Mouse (Mus musculus) brown adipose tissue, adult 24 weeks (tissue): Measurements from ENCODE around the gene Zic5. TPM values are rescaled to one million over a fixed set of nuclear protein-coding genes. Genes with fewer than 3 reads are reported as not detected.

Experiments
- H3K27ac ChIP-seq: fragments of 200-500 bp; replicated peaks from 2 replicates; pipeline ENCODE4 v1.5.1; 2012; ENCODE audit warnings: low read depth, mild to moderate bottlenecking, low read length
- H3K4me1 ChIP-seq: fragments of 200-500 bp; 2 replicates; pipeline ENCODE4 v1.6.1; 2012; ENCODE audit warnings: low read length, mixed read lengths; ENCODE audit not compliant: control insufficient read depth, insufficient read depth, insufficient read length
- H3K4me3 ChIP-seq: fragments of 200-500 bp; 2 replicates; pipeline ENCODE4 v1.5.1; 2012; ENCODE audit warnings: low read depth, mild to moderate bottlenecking, low read length, moderate library complexity; ENCODE audit not compliant: insufficient read depth
- polyA plus RNA-seq: library from polyadenylated mRNA; stranded (reverse); fragments of >200 nt; gene quantifications from 2 replicates; pipeline ENCODE4 v1.2.4, GENCODE M21; 2012; ENCODE audit not compliant: missing spikeins, insufficient read depth, insufficient read length

Zic5 gene
- polyA plus RNA-seq, 1 experiment, result not detected

DNA sequence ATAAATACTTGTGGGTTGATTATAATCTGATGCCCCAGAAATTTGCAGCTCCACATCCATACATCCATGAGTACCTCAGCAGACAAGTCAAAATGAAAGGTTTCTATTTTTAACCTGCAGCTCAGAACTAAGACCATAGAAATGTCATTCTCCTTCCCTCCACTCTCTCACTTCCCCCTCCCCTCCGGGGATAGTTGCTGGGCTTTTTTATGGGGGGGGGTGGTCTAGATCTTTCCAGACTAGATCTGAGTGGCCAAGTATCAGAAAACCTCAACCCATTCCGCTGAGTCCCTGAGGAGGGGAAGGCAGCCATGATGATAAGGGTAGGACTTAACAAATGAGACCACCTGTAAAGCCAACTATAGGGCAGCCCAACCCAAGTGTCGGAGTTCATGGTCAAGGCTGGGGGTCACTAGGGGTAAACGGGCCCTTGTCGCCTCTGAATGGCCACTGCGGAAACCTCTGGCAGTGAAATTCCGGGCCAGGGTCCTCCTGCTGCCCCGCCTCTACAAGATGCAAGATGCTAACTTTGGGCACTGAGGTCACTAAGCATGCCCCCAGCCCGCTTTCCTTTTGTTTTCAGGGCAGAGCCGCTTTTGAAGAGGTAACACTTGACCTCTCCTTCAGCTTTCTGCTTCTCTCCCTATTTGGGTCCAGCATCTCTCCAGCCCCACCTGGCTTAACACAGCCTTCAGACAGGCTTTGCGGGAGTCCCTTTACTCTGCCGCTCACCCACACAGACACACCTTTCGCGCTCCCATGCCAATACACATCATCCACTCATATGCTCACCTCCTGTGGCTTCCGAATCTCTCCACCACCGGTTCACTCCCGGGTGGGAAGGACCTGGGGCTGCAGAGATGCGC, 18.3 kb upstream of the Zic5 start:
- Histone ChIP-seq H3K27ac (no peak overlapping the region), H3K4me1 (no peaks in the 10 kb centered on the region), H3K4me3 (no peak overlapping the region)

DNA sequence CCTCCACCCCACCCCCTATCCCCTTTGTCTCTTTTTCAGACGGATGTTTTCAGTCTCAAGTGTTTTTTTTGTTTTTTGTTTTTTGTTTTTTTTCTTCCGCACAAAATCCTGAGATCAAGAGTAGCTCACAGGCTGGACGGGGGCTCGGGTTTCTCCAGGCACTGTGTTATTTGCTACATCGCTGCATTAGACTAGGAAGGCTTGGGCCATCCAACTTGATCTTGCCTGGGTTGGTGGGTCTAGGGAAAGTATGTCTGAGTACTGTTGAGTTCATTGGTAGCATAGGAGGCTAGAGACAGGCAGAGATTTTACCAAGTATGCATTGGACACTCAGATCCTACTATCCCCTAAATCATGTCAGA, 17.5 kb upstream of the Zic5 start:
- no peak overlapping the region for H3K4me3 ChIP-seq
- no peak overlapping the region for H3K27ac ChIP-seq
- no peaks in the 10 kb centered on the region; the same call in 1 of the 2 replicates for H3K4me1 ChIP-seq

DNA sequence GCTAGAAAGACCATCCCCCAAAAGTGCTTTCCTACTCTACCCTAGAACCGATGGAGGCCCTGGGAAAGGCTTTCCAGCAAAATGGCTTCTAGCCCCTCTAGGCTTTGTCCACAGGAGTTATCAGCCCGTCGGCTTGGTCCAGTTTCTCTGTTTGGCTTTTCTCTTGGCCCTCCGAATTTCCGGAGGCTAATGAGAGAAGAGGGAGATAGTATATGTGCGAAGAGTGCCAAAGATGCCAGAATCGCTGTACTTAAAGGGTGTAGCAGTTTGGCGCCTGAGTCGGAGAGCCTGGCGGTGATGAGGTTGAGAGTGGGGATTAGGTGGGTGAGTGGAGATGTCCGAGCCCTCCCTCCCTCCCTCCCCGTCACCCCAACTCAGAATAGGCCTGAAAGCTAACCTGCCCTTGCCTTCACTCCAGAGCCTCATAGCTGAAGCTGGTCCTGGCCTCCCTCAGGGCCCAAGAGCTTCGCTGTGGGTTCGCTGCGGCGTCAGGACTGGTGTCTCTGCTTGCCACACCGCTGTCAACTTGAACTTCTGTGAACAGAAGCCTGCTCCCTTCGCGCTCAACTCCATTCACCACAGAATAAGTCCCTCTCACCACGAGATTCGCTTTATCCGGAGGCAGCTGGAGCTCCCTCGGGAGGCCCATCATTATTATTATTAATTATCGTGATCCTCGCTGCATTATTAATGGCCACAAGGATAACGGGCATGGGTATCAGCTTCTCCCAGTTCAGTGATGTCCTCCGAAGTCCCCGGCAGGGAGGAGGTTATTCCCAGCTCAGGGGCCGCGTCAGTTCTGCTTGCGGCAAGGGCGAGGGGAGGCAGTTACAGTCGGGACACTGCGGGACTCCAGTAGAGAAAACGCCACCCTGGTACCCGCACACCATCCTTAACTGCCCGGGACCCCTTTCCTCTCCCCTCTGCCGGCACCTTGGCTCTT, 16.9 kb upstream of the Zic5 start:
- Histone ChIP-seq H3K27ac (no peak overlapping the region), H3K4me3 (no peak overlapping the region), H3K4me1 (no peaks in the 10 kb centered on the region; the same call in 1 of the 2 replicates)

DNA sequence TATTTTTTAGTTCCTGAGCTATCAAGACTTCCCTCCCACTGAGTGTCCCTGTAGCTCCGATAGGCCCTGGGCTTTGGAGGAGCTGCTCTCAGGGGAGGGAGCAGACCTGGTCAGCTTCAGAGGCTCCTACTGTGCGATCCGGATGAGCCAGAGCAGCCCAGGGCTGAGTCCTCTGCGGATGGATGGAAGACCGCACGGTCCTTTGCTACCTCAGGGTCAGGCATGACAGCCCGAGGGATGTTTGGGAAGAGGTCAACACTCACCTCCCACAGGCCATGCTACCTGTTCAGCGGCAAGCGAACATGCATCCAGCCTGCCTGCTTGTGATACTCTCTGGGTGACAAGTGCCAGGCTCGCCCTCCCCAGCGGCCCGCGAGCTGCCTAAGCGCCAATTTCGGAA, 15.7 kb upstream of the Zic5 start:
- no peak overlapping the region for H3K27ac ChIP-seq
- no peaks in the 10 kb centered on the region; the same call in 1 of the 2 replicates for H3K4me1 ChIP-seq
- H3K4me3 ChIP-seq, result no peak overlapping the region

- H3K4me1 ChIP-seq, result no peaks in the 10 kb centered on the region; the same call in 1 of the 2 replicates
- no peak overlapping the region for H3K4me3 ChIP-seq
- no peak overlapping the region for H3K27ac ChIP-seq
Measured at GRCm38 (mm10) chr14:122480355-122480754, 14.9 kb upstream of the Zic5 start.

DNA sequence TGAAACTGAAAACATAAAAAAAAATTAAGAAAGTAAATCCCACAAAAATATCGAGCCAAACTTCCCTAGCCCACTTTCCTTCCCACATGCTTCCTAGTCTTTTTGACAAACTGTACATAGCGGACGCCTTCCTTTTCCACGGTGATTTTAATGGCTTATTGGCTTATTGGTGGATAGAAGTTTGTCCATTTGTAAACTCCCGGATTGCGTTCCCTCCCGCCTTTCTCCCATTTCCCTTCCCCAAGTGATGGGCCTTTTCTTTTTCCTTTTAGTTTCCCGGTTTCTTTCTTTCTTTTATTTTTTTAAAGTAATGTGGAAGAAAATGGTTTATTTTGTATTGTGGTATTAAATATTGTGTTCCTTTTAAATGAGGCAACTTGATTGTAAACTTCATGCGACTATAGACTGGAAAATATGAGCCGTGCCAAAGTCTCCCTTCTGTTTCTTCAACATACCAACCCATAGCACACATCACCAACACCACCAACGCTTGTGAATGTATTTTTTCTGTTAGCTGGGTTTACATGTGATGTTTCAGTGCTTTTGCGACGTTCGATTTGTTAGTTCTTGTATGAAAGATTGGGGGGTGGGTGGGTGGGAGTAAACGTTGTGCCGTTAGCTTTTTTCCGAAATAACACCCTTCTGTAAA, 14.1 kb upstream of the Zic5 start:
- H3K27ac ChIP-seq, result no peak overlapping the region
- H3K4me1 ChIP-seq, result peaks cover 4% of the 10 kb centered on the region; the same call in 1 of the 2 replicates
- H3K4me3 ChIP-seq, result no peak overlapping the region

- no peak overlapping the region for H3K27ac ChIP-seq
- H3K4me1 ChIP-seq, result peaks cover 4% of the 10 kb centered on the region; the same call in 1 of the 2 replicates
- H3K4me3 ChIP-seq, result no peak overlapping the region
Measured at GRCm38 (mm10) chr14:122478574-122479011, 13.1 kb upstream of the Zic5 start.

DNA sequence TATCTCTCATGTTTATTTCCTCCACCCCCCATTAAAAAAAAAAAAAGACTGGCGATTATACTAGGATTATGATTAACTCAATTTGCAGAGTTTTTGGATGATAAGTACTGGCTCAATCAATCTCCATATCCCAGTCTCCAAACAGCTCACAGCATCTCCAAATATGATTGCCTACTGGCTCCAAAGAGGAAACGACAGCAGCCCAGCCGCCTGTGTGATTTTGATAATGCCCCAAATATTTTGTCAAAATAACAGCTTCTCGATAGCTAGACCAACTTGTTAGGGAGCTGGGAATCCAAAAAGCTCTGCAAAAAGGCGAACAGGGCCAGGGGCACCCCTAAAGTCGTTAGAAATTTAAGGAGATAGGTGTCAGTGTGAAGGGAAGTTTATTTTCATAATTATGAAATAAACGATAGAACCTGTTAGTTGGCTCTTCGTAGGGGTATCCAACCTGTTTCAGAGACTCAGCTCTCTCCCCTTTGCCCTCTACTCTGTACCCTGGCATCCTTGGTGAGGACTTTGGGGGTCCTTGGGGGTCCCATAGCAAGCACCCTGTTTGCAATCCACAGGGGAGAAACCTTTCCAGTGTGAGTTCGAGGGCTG, 12.6 kb upstream of the Zic5 start:
- Histone ChIP-seq H3K4me3 (no peak overlapping the region), H3K27ac (no peak overlapping the region), H3K4me1 (peaks cover 4% of the 10 kb centered on the region; the same call in 1 of the 2 replicates)

DNA sequence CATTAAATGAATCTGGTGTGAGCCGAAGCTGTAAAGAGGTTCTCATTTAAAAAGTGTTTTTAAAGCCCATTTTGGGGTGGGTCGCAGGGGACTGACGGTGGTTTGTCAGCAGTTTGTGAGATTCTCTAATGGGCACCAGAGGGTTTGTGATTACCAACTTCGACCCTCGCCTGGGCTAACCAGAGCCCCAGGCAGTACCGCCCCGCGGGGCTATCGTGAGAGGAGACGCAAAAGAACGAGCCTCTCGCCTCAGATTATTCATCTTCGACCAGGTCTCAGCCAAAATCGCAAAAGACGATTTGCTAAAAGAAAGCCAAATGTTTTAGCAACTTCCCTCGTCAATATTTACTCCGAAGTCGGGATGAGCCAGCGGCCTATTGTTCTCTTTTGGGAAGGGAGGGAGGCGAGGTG, 11.8 kb upstream of the Zic5 start:
- no peak overlapping the region for H3K27ac ChIP-seq
- H3K4me3 ChIP-seq, result no peak overlapping the region
- peaks cover 4% of the 10 kb centered on the region; the same call in 1 of the 2 replicates for H3K4me1 ChIP-seq

GRCm38 (mm10) chr14:122476822-122477215, 11.3 kb upstream of the Zic5 start:
- Histone ChIP-seq H3K27ac (no peak overlapping the region), H3K4me3 (no peak overlapping the region), H3K4me1 (peaks cover 4% of the 10 kb centered on the region; the same call in 1 of the 2 replicates)

DNA sequence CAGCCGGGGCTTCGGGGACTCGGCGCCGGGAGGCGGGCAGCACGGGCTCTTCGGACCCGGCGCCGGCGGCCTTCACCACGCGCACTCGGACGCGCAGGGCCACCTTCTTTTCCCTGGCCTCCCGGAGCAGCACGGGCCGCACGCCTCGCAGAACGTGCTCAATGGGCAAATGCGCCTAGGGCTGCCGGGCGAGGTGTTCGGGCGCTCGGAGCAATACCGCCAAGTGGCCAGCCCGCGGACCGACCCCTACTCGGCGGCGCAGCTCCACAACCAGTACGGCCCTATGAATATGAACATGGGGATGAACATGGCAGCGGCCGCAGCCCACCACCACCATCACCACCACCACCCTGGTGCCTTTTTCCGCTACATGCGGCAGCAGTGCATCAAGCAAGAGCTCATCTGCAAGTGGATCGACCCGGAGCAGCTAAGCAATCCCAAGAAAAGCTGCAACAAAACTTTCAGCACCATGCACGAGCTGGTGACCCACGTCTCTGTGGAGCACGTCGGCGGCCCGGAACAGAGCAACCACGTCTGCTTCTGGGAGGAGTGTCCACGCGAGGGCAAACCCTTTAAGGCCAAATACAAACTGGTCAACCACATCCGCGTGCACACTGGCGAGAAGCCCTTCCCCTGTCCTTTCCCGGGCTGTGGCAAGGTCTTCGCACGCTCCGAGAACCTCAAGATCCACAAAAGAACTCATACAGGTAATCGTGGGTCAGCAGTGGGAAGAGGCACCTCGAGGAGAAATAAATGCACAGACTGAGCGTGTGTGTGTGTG, 10.8 kb upstream of the Zic5 start:
- H3K4me3 ChIP-seq, result peak overlapping the region; percentile 44; the same call in 1 of the 2 replicates
- H3K27ac ChIP-seq, result no peak overlapping the region
- H3K4me1 ChIP-seq, result peaks cover 4% of the 10 kb centered on the region; the same call in 1 of the 2 replicates

DNA sequence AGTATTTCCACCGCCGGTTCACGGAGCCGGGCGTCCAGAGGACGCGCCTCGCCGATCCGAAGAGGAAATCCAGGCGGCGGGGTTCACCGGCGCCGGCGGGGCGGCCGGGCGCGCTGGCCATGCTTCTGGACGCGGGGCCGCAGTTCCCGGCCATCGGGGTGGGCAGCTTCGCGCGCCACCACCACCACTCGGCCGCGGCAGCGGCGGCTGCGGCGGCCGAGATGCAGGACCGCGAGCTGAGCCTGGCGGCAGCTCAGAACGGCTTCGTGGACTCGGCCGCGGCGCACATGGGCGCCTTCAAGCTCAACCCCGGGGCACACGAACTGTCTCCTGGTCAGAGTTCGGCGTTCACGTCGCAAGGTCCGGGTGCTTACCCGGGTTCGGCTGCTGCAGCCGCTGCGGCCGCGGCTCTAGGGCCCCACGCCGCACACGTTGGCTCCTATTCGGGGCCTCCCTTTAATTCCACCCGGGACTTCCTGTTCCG, 10.1 kb upstream of the Zic5 start:
- H3K4me1 ChIP-seq, result peaks cover 4% of the 10 kb centered on the region; the same call in 1 of the 2 replicates
- H3K4me3 ChIP-seq, result peak overlapping the region; percentile 44
- no peak overlapping the region for H3K27ac ChIP-seq

DNA sequence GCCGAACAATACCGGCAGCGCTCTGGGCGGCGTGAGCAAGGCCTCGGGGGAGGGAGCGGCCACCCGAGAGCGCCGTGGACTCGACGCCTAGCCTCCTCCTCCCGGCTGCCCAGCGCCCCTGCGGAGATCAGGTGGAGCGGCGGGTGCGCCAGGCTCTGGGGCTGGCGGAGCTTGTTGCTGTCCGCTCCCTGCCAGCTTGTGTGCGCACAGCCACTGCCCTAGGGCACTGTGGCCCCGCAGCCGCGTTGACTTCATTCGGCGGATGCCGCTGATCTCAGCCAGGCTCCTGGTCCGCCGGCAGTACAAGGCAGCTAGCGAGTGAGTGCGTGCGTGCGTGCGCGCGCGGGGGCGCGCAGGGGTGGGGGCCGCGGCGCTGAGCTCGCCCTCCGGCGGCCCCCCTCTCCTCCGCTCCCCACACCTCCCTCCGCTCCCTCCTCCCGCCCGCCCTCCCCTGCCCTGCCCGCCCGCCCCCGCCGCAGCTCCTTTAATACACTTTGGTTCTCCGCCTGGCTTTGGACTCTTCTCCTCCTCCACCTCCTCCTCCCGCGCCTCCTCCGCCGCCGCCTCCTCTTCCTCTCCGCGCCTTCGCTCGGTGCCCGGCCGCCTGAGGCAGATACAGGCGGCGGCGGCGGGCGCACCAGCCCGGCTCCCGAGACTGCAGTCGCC, 9.5 kb upstream of the Zic5 start, which contains the start of gene Zic2:
Gene Zic2 (plus strand): TSS at position 545 of the 666 bp plus-strand sequence.
- H3K4me1 ChIP-seq, result peaks cover 4% of the 10 kb centered on the region; the same call in 1 of the 2 replicates
- peak within 1 kb of the TSS; percentile 46 for H3K4me3 ChIP-seq
- H3K27ac ChIP-seq, result no peak within 1 kb of the TSS
